Mouse (Mus musculus): ENCODE measurements at regions not wholly inside any gene's neighbourhood (a gene's known extent, or its start where the extent isn't known, plus 50 kb on each side); places are given as distances from the start of the nearest gene placed in this dataset.

GRCm38 (mm10) chr14:101294693-101295092, 94.6 kb upstream of the Prr30 start:
- TF ChIP-seq GATA1 (IDR thresholded peaks at IDR 0.05; ENCODE audit: borderline replicate concordance, low read length) (no peak), FLI1 (IDR thresholded peaks at IDR 0.05; ENCODE audit: low read length) (no peak)
